Mouse (Mus musculus) kidney, adult 2 months (tissue): ENCODE data around the gene Fignl2.

Source experiments
- CTCF ChIP-seq: fragments of 200-500 bp; conservative IDR thresholded peaks from 2 replicates; pipeline ENCODE4 v1.5.1; 2011; ENCODE audit warnings: low read depth, mild to moderate bottlenecking, control low read depth, low read length, moderate library complexity, mixed read lengths; ENCODE audit not compliant: insufficient read depth, insufficient read length
- POLR2A ChIP-seq: fragments of 200-500 bp; IDR thresholded peaks from one replicate; pipeline ENCODE4 v1.6.1; 2011; ENCODE audit warnings: low read depth, low read length, control low read depth

DNA sequence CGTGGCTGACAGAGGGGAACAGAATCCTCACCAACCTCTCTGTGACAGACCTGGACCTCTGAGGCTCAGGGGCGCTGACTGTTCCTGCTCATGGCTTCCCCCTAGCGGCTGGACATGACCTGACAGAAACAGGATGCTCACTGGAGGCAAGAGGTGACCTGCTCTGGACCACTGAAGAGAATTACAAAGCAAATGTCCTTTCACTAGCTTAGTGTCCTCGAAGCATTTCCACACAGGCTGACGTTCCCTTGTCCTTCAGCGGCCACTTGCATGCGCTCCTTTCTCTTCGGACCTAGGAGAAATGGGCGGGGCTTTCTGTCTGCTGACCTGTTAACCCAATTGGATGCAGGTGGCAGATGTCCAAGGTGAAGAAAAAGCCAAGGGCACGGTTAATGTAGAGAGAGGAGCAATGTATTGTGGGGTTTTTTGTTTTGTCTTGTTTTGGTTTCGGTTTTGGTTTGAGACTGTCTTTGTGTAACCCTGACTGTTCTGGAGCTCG, 27.2 kb upstream of the Fignl2 start:
- no peak for TF ChIP-seq POLR2A
- TF ChIP-seq CTCF = peak; percentile 97
